Mouse (Mus musculus) midbrain, embryonic 10.5 days (tissue): ENCODE data around the gene Usp12. TPM values are rescaled to one million over a fixed set of nuclear protein-coding genes. Genes with fewer than 3 reads are reported as not detected.
"Not testable (repeated sequence)": the region's sequence is repeated elsewhere in the genome, so short reads cannot be mapped to it uniquely, and the experiment has no call there.

Experiments used
- DNase-seq: peaks from one replicate; pipeline ENCODE4 v3.0.0-alpha.2; 2017; ENCODE audit warnings: low spot score
- H3K27ac ChIP-seq: fragments of 300-500 bp; sonication (generic); replicated peaks from 2 replicates; pipeline ENCODE4 v1.5.1; 2016; ENCODE audit warnings: mild to moderate bottlenecking
- H3K27me3 ChIP-seq: fragments of 300-500 bp; sonication (generic); 2 replicates; pipeline ENCODE4 v1.6.1; 2016; ENCODE audit warnings: low read depth, mild to moderate bottlenecking; ENCODE audit not compliant: poor library complexity, severe bottlenecking
- H3K36me3 ChIP-seq: fragments of 300-500 bp; sonication (generic); 2 replicates; pipeline ENCODE4 v1.6.1; 2016; ENCODE audit warnings: mild to moderate bottlenecking, moderate library complexity
- H3K4me1 ChIP-seq: fragments of 300-500 bp; sonication (generic); 2 replicates; pipeline ENCODE4 v1.6.1; 2016
- H3K4me3 ChIP-seq: fragments of 300-500 bp; sonication (generic); 2 replicates; pipeline ENCODE4 v1.5.1; 2016; ENCODE audit warnings: mild to moderate bottlenecking, moderate library complexity
- H3K9me3 ChIP-seq: fragments of 300-500 bp; sonication (generic); replicated peaks from 2 replicates; pipeline ENCODE4 v1.6.1; 2016; ENCODE audit warnings: mild to moderate bottlenecking
- WGBS: fragments of 180-500 bp; shearing (Covaris S2); methylation state at CpG from one replicate; pipeline ENCODE4 v1.1.7; 2016; 5-methylcytosine and 5-hydroxymethylcytosine counted together
- polyA plus RNA-seq: library from polyadenylated mRNA; unstranded; fragments of >200 nt; fragmentation: Nextera tagmentation; extraction: Ambion mirVana; gene quantifications from 2 replicates; pipeline ENCODE4 v1.2.1, GENCODE M21; 2016

Usp12 gene
- polyA plus RNA-seq, 1 experiment from 2014 or later, result 14.6 TPM

GRCm38 (mm10) chr5:146759159-146759558 is 35.6 kb downstream of the Usp12 start:
- no peaks in the 10 kb centered on the region for H3K4me1 ChIP-seq
- WGBS, result 79% methylated on average over 6 of the region's 6 CpGs
- H3K4me3 ChIP-seq, result no peak overlapping the region
- no peaks in the 10 kb centered on the region for H3K27me3 ChIP-seq
- no peak for DNase-seq
- H3K9me3 ChIP-seq, result no peaks in the 10 kb centered on the region
- H3K36me3 ChIP-seq, result peaks cover 48% of the 10 kb centered on the region
- no peak overlapping the region for H3K27ac ChIP-seq

DNA sequence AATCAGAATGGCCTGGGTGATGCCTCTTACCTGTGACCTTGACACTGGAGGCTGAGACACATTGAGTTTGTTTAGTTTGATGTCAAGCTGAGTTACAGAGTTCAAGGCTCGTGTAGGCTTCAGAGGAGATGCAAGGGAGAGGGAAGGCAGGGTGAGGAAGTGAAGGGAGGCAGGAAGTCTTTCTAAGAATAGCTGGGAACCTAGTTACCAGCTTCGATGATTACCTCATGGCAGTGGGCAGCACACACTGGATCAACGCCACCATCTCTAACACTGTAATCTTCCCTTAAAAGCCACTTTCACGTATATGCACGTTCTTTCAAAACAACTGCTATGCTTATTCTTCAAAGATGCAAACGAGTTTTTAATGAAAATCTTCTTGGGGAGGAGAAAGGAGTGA is 36.9 kb downstream of the Usp12 start:
- no peaks in the 10 kb centered on the region for H3K4me1 ChIP-seq
- no peak overlapping the region for H3K27ac ChIP-seq
- H3K4me3 ChIP-seq, result no peak overlapping the region
- H3K27me3 ChIP-seq, result no peaks in the 10 kb centered on the region
- WGBS, result 94% methylated on average over 6 of the region's 6 CpGs
- no peak for DNase-seq
- H3K36me3 ChIP-seq, result peaks cover 49% of the 10 kb centered on the region
- H3K9me3 ChIP-seq, result no peaks in the 10 kb centered on the region

- no peak for DNase-seq
- no peaks in the 10 kb centered on the region for H3K27me3 ChIP-seq
- H3K4me1 ChIP-seq, result no peaks in the 10 kb centered on the region
- H3K9me3 ChIP-seq, result no peaks in the 10 kb centered on the region
- peaks cover 49% of the 10 kb centered on the region for H3K36me3 ChIP-seq
- WGBS, result 87% methylated on average over 5 of the region's 5 CpGs
- no peak overlapping the region for H3K4me3 ChIP-seq
- no peak overlapping the region for H3K27ac ChIP-seq
These were observed 37.5 kb downstream of the Usp12 start for GRCm38 (mm10) chr5:146757316-146757715.

GRCm38 (mm10) chr5:146753181-146753580 is 41.6 kb downstream of the Usp12 start:
- Histone ChIP-seq H3K4me1 (no peaks in the 10 kb centered on the region), H3K27me3 (no peaks in the 10 kb centered on the region), H3K27ac (no peak overlapping the region), H3K36me3 (peaks cover 63% of the 10 kb centered on the region), H3K4me3 (no peak overlapping the region), H3K9me3 (no peaks in the 10 kb centered on the region)
- no peak for DNase-seq
- 97% methylated on average over 8 of the region's 8 CpGs for WGBS

GRCm38 (mm10) chr5:146750958-146751357 is 43.8 kb downstream of the Usp12 start:
- Histone ChIP-seq H3K27me3 (no peaks in the 10 kb centered on the region), H3K9me3 (no peaks in the 10 kb centered on the region), H3K36me3 (peaks cover 65% of the 10 kb centered on the region), H3K4me3 (no peak overlapping the region), H3K27ac (no peak overlapping the region), H3K4me1 (no peaks in the 10 kb centered on the region)
- DNase-seq, result no peak
- WGBS, result 91% methylated on average over 7 of the region's 7 CpGs

DNA sequence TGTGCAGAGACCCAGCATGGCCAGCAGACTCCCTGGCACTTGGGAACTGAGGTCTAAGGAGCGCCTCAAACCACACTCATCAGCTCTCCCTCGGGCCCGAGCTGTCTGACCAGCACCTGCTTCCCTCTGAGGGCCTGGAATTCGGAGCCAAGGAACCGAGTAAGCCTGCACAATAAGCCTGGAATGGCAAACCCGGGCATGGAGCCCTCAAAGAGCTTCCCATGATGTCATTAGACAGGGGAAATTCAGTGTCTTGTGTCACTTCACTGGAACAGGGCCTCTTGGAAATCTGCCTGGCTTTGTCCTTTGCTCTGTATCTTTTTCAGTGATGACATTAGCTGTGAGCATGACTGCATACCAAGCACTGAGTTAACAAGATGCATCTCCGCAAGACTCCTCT is 44.5 kb downstream of the Usp12 start:
- WGBS, result 85% methylated on average over 7 of the region's 7 CpGs
- no peak for DNase-seq

DNA sequence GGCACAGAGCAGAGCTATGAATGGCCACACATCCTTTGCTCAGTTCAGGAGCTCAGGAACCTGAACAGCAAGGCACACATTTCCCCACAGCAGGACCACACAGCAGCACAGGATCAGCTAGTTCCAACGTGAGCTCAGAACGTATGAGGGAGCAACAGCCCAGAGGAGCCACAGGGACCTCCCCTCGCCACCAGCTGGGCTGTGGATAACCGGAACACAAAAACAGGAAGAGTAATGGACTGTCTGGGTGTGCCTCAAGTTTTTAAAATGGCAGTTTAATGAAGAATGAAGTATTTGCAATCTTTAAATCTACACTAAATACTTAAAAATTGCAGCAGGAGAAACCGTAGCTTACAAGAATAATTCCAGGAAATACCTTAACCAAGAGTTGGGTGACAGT is 44.9 kb downstream of the Usp12 start:
- Histone ChIP-seq H3K27me3 (no peaks in the 10 kb centered on the region), H3K4me1 (no peaks in the 10 kb centered on the region), H3K9me3 (no peaks in the 10 kb centered on the region), H3K4me3 (no peak overlapping the region), H3K36me3 (peaks cover 62% of the 10 kb centered on the region), H3K27ac (no peak overlapping the region)
- WGBS, result 91% methylated on average over 5 of the region's 5 CpGs
- no peak for DNase-seq

More for the DNA sequence above, 44.5 kb downstream of the Usp12 start:
- no peaks in the 10 kb centered on the region for H3K4me1 ChIP-seq
- H3K27me3 ChIP-seq, result no peaks in the 10 kb centered on the region
- no peak overlapping the region for H3K4me3 ChIP-seq
- H3K36me3 ChIP-seq, result peaks cover 65% of the 10 kb centered on the region
- no peaks in the 10 kb centered on the region for H3K9me3 ChIP-seq
- H3K27ac ChIP-seq, result no peak overlapping the region

DNA sequence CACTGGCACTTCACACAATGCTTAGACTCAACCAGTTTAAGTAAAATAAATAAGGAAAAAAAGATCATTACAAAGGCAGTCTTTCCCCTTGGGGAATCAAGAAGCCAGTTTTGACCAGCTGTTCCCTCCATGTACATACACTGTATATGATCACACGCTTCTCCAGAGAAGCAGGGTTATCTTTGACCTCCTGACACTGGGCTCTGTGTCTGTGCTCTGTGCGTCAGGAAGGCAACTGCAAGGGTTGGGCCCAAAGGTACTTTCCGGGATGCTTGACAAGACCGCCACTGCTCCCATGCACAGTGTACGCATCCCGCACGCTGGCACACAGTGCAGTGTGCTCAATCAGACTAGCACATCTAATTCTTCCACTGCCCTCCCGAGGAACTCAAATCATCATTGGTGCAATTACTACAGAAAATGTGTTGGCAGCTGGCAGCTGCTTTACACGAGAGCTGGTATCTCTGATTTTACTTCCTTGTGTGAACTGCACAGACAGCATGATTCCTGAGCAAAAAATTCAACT is 57.8 kb downstream of the Usp12 start:
- Histone ChIP-seq H3K9me3 (no peaks in the 10 kb centered on the region), H3K4me3 (no peak overlapping the region), H3K4me1 (no peaks in the 10 kb centered on the region), H3K27me3 (no peaks in the 10 kb centered on the region), H3K36me3 (peaks cover 74% of the 10 kb centered on the region), H3K27ac (no peak overlapping the region)
- no peak for DNase-seq
- 92% methylated on average over 9 of the region's 9 CpGs for WGBS

- no peak for DNase-seq
- Histone ChIP-seq H3K4me1 (no peaks in the 10 kb centered on the region), H3K4me3 (no peak overlapping the region), H3K27ac (no peak overlapping the region), H3K36me3 (peaks cover 73% of the 10 kb centered on the region), H3K9me3 (no peaks in the 10 kb centered on the region), H3K27me3 (no peaks in the 10 kb centered on the region)
- 80% methylated on average over 18 of the region's 18 CpGs for WGBS
These were observed 58.5 kb downstream of the Usp12 start for GRCm38 (mm10) chr5:146736348-146736747.

DNA sequence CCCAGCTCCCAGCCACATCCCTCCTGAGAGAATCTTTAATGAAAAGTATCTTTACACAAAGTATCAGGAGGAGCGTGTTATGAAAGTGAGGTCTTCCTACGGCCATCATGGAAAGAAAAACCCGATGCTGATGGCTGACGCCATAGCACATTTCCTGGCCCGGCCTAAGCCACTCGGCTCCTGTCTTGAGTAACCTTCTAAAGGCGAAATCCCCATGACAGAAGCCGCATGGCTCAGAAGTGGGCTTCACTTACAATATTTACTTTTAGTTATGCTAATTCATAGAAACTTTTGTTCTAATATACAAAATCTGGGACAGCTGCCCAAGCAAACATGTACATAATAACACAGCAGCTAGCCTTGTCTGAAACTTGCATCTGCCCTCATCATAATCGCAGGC is 59.8 kb downstream of the Usp12 start:
- DNase-seq, H3K27me3 ChIP-seq, H3K27ac ChIP-seq, H3K9me3 ChIP-seq, H3K4me3 ChIP-seq, H3K4me1 ChIP-seq: not testable (repeated sequence)
- H3K36me3 ChIP-seq, result peaks cover 60% of the 10 kb centered on the region
- WGBS, result 95% methylated on average over 1 of the region's 9 CpGs

- peaks cover 50% of the 10 kb centered on the region for H3K36me3 ChIP-seq
- no peaks in the 10 kb centered on the region for H3K4me1 ChIP-seq
- H3K27ac ChIP-seq, result no peak overlapping the region
- H3K9me3 ChIP-seq, result no peaks in the 10 kb centered on the region
- H3K4me3 ChIP-seq, result no peak overlapping the region
- DNase-seq, result no peak
- WGBS, result 81% methylated on average over 12 of the region's 12 CpGs
- H3K27me3 ChIP-seq, result no peaks in the 10 kb centered on the region
These were observed 60.7 kb downstream of the Usp12 start for GRCm38 (mm10) chr5:146733888-146734640.

DNA sequence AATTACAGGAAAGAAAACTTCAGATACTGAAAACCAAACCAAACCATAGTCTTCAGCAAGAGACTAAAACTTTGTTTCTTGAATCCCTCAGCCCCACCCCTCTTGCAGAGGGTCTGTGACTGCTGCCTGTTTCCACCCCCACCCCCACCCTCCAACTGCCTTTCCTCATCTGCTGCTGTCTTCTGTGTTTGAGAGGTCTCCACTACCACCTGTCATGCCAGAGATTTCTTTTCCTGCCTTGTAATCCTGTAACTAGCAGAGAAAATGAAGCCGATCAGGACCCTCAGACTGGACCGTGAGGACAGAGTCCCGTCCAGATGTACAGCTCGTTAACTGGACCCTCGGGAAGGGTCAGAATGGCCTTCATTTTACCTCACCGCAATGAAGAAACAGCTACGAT is 61.4 kb downstream of the Usp12 start:
- no peak for DNase-seq
- no peak overlapping the region for H3K4me3 ChIP-seq
- no peaks in the 10 kb centered on the region for H3K4me1 ChIP-seq
- no peaks in the 10 kb centered on the region for H3K9me3 ChIP-seq
- no peak overlapping the region for H3K27ac ChIP-seq
- H3K27me3 ChIP-seq, result no peaks in the 10 kb centered on the region
- WGBS, result 89% methylated on average over 7 of the region's 7 CpGs
- H3K36me3 ChIP-seq, result peaks cover 43% of the 10 kb centered on the region

- Histone ChIP-seq H3K9me3 (0 out of 2 replicates have a peak, but pooled peaks cover 6% of the 10 kb centered on the region), H3K4me3 (no peak overlapping the region), H3K36me3 (no peaks in the 10 kb centered on the region), H3K27me3 (no peaks in the 10 kb centered on the region), H3K27ac (no peak overlapping the region), H3K4me1 (no peaks in the 10 kb centered on the region)
- 89% methylated on average over 4 of the region's 4 CpGs for WGBS
- no peak for DNase-seq
These were observed 67.8 kb downstream of the Usp12 start for GRCm38 (mm10) chr5:146727006-146727405.
